Mouse (Mus musculus) megakaryocyte-erythroid progenitor cell, adult 5-6 weeks (primary cell): ENCODE data around the gene Dnm3. TPM values are rescaled to one million over a fixed set of nuclear protein-coding genes. Genes with fewer than 3 reads are reported as not detected.

Experiments
- ATAC-seq: replicated peaks from 2 replicates; pipeline ENCODE4 v1.8.0; 2016; ENCODE audit warnings: mild to moderate bottlenecking, inconsistent platforms; ENCODE audit not compliant: severe bottlenecking, poor library complexity, low FRiP score, low TSS enrichment
- total RNA-seq, 2 experiments: library from RNA; stranded (forward) in 1 of 2; stranded (reverse) in 1 of 2; fragments of 200-1000, 215-1000 nt in 1 of 2; fragments of >200 nt in 1 of 2; fragmentation: Nextera tagmentation in 1 of 2; gene quantifications; 2 replicates each; pipeline ENCODE4 v1.2.3; 2014 to 2017

Dnm3 gene
- total RNA-seq, 2 experiments from 2014 or later, result 0.37 TPM; not detected in 1

DNA sequence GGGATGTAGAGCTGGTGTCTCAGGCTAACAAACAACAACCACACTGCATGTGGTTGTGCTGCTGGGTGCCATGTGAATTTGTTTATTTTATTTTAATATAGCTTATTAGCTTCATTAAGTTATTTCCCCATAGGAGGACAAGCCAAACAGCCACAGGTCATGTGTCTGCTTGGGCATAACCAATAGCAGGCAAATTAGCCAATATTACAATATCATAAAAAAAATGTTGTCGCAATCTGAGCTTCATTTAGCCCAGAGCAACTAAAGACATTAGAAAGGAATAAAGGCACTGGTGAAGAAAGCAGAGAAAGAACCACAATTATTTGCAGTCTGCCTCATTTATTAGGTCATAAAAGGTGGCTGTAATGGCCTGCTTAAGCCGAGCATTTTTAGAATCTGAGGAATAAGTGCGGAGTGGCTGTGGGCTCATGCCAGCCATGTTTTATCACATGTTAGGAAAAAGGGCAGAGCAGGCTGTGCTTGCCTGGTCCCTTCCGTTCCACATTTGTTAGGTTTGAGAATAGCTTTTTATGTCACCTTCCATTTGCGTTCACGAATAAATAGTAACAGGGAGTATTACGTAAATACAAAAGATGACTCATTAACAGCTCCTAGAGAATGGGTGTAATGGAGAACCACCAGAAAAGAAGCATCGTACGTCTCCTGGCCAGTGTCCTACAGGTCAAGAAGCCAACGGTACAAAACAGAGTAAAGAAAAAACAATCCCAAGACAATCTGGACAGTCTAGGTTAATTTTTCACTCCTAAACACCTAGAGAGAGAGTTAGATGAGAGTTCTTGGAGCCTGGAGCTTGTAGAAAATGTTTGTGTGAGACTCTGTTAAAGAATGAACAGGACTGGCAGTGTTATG, 376.6 kb downstream of the Dnm3 start:
- ATAC-seq, result no peak

DNA sequence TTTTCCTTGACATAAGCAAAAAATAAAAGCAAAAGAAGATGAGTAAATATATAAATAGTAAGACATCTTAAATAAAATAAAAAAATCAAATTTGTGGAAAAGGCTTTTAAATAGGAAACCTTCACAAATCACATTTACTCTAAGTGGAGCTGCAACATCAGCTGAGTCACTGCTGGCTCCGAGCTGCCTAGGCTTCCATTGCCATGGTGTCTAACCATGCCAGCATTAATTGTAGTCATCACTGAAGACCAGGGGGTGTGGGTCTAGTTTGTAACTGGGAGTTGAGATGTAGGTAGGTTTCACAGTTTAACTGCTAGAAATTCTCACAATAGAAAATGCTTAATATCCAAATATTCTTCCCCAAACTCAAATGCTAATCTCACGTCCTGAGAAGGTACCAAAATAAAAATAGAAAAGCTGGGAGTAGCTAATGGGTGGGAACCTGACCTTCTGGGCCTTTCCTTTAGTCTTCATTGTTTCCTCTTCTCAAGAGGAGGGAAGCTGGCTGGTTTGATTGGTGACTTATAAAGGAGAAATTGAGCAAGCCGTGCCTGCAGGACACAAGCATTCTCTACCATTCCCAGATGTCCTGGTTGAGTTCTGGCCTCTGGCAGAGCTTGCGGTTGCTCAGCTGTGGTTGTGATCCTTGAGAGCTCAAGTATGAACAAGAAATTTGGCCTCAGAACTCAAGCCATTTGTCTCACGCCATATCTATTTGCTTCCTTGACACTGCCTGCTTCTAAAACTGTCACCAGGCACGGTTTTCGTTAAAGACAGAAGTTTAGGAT, 377.6 kb downstream of the Dnm3 start:
- no peak for ATAC-seq

DNA sequence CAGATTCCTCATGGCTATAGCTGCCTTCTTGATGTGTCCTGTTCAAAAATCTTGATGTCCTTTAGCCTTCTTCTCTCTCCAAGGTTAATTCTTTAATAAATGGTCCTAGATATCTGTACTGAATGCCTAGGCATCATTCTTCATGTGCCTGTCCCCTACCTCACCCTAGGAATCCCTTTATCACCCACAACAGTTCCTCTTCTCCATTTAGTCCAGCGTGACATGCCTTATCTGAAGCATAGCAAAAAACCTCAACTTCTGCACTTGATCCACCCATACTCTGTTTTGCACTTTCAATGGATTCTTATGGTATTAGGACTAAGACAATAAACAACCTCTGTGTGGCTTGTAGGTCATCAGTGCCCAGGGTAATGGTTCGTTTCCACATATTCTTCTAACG, 378.6 kb downstream of the Dnm3 start:
- ATAC-seq, result peak; percentile 94

DNA sequence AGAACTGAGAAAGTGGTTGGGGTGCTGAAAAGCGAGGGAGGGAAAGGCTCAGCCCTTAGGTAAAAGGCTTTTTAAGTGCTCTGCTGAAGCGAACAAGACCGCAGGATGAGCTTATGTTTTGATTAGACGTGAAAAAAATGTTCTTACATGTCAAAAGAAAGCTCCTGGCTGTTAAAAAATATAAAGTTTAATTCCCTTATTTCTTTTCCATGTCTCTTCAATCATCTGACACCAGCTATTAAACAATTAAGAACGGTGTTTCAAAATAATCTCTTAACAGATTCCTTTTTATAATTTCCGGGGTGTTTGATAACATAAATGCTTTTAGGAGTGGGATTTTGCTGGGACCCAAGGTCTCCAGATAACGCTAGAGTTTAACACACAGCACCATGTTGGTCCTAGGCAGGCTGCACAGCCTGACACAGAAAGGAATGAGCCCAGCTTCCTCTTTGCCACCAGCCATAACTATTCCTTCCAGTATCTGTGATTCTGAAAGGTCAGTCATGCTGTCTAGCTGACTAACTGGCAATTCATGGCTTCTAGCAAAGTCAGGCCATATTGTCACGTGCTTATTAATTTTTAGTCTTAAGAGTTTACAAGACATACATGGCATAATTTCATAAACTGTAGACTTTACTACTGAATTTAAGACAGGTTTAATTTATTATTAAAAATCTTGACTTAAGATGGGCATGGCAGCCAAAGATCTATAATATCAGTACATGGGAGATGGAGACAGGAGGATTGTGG, 383.1 kb downstream of the Dnm3 start:
- ATAC-seq, result no peak

DNA sequence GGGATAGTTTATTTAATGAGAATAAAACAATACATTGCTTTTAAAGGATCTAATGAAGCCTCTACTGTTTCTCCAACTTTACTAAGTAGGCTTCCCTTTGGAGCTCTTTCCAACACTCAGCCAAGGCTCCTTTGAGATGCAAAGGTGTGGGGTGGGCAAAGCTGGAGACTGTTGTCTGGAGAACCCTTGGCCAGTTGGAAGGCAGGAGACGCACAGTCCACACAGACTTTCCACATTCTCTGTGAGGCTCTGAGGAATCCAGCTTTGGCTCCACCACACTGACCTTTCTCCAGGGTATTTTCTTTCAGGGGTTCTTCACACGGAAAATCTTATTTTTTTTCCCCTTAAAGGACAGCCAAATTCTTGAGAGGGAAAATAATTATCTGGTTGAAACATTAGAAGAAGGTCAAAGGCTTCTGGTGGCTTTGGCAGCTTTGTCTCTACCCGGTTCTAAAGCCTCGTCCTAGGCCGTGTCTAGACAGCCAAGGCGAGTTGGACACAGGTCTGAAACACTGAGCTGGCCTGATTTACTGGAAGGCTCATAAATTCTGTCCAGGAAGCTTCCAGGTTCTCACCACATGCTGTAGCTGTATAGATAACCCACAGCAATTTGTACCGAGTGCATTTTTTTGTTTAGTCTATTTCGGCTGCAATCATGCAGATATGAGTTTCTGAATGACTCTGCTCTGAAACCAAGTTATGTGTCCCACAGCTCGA, 383.9 kb downstream of the Dnm3 start:
- ATAC-seq, result peak; percentile 30; the same call in 1 of the 2 replicates

DNA sequence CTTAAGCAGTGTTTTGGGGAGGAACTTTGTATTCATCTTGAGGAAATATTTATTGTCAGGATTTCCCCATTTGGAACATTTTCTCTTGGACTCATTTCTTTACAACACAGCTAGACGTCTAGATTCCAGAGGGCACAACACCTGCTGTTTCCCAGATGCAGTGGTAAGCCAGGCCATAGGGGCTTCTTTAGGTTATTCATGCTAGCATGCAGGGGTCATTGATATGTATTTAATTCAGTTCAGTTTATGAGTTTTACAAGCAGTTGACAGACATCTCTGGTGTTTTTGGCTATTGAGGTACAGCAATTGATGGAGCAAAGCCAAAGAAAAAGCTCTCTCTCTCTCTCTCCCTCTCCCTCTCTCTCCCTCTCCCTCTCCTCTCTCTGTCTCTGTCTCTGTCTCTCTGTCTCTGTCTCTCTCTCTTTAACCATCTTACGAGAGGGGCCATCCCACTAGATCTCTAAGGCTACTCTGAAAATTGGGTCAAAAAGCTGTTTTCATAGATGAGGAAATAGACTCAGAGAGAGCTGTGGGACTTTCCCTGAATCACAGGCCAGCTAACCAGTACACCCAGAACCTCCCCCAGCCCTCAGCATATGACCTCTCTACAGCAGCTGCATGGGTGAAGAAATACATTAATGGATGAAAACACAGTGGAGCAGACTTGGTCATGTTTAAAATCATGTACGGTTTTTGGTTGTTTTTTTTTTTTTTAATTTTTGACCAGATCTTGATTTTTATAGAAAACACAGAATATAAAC, 384.8 kb downstream of the Dnm3 start:
- ATAC-seq, result no peak

DNA sequence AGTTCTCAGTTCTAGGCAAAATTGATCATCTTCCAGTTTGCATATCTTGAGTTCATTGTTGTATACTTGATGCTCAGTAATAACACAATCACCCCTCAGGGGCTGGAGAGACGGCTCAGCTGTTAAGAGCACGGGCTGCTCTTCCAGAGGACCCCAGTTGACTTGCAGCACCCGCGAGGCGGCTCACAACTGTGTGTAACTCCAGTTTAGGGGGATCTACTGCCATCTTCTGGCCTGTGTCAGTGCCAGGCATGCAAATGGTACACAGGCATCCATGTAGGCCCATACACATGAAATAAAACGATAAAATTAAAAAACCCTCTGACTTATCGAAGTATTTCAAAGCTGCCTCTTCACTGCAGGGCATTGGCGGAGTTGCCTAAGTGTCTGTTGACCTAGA, 385.4 kb downstream of the Dnm3 start:
- ATAC-seq, result no peak

DNA sequence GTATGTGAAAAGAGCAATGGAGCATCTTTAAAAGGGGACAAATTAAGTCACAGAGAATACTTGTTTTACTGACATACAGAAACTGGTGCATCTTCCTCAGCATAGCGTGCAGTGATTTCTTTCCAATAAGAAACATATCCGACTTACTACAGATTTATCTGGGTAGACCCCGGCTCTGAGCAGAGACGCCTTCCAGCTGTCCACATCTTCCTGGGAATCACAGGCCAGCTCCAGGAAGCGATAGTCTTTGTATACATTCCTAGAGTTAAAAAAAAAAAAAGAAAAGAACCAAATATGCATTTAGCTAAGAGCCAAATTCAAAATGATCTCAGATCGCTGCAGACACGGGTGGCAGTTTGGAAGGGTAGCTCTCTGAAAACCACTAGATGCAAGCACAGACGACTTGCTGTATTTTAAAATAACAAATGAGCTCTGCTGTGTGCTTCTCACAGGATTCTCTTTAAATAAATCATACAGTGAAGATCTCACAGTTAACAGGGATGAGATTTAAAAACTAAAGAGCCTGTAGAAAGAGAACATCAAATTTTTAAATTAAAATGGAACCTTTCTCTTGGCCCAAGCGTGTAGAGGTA, 393.9 kb downstream of the Dnm3 start:
- no peak for ATAC-seq

DNA sequence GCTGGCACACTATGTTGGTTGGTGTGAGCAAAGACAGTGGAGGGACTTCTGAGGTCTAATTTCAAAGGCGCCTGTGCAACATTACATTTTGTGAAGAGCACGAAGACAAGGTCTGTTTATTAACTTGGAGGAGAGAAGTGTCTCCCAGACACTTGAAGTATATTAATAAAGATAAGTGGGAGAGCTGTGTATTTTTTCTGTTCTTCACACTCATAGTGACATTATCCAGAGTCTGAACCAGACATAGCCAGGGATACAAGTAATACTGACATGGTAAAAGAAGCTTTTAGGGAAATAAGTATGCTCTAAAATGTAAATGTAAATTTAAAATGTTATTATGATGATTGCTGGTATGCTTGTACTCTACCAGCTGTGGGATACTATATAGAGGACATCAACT, 394.5 kb downstream of the Dnm3 start:
- ATAC-seq, result no peak

DNA sequence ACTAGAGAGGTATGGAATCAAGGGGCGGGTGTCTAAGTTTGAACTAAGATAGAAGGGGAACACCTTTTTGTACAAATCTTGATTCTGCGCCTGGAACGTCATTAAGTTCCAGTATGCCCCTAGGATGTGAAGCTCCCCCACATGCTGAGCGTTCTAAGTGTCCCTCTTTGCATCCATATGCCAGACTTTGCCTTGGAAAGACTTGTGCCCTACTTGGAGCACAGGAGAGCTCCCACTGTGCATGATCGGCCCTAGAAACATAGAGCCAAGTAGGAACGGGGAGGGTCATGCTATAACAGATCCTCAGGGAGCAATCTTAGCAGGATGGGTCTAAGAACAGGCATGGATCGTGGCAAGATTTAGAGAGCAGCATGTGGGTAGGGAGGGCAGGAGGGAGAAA, 395.1 kb downstream of the Dnm3 start:
- ATAC-seq, result no peak

DNA sequence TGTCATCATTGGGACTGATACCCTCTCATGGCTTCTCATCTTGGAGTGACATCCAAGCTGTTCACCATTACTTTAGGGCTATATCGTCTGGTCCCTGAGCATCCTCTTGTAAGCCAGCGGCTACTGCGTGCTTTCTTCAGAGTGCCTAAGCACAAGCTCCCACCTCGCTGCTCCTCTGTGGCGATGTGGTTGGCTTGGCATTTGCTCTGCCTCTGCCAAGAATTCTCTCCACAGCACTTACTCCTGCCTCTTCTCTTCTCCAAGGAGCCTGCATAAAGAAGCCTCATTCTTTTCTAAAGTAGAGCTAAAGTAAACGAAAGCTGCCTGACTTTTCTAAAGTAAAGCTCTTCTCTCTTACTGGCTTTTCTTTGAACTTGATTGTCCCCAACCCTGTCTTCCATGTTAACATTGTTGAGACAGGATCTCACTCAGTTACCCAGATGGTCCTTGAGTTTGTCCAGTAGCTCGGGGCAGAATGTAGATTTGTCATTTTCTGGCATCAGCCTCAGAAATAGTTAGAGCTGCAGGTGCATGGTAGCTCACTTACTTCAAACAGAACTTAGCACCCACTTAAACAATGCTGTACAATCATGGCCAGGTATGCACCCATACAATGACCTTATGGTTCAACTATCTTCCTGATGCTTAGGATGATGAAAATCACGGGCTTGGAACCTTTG, 396.0 kb downstream of the Dnm3 start:
- no peak for ATAC-seq

DNA sequence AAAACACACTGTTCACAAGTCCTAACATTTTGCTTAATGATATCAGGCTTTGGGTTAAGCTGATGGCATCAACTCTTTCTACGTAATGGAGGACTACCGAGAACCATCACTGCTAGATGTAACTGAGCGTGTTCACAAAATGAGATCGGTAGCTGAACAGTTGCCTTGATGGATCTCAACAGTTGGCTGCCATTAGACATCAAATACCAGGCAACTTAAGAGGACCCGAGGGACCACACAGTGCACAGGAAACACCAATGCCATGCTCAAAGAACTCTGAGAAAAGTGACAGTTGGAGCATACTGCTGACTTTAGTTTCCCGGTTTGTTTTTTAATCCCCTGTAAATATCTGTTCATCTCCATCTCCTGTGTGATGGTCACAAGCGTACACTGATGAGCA, 397.8 kb downstream of the Dnm3 start:
- no peak for ATAC-seq

DNA sequence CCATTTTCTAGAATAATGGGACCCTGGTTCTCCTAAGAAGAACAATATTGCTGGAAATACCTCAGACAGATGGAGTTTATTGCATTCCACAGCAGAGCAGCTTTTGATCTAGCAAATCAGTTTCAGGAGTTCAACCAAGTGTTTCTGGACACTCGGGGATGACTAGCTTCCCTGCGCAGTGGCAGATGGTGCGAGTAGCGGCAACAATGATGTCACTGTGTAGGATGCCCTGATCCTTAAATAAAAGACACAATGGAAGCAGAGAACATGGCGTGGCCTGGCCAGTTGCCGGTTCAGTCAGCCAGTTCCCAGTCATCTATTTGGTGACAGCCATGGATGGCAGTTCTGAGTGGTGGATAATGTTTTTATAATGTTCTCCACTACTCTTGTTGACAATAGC, 400.4 kb downstream of the Dnm3 start:
- no peak for ATAC-seq

DNA sequence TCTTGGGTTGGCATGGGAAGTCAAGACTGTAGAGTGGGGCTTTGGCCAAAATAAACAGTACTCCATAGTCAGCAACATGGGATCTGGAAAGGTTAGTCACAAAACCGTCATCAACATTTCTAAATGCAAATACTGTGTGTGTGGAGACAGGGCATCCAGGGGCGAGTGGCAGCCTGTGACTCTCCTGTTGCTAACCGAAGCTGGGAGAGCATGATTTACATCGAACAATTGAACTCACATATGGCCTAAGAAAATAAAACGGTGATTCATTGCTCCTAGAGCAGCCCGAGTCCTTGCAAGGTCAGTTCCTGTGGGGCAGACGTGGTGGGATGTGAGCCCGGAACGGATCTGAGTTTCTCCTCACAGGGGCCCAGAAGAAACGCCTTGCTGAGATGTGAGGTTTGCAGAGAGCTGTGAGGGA, 401.2 kb downstream of the Dnm3 start:
- no peak for ATAC-seq

DNA sequence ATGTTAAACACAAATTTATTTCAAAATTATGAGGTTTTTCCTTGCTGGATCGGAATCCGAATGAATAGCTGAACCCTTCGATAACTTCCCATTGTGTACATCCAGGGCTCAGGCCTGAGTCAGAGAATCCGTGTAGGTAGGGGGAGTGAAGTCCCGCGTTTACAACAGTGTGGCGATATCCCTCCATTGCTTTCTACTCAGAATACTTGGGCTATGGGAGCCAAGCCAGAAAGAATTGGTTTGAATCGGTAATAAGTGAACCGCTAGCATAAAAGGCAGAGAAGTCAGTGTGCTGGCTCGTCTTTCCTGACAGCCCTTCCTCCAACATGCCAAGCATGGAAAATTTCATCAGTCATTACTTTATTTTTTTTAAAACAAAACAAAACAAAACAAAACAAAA, 402.0 kb downstream of the Dnm3 start:
- ATAC-seq, result no peak

DNA sequence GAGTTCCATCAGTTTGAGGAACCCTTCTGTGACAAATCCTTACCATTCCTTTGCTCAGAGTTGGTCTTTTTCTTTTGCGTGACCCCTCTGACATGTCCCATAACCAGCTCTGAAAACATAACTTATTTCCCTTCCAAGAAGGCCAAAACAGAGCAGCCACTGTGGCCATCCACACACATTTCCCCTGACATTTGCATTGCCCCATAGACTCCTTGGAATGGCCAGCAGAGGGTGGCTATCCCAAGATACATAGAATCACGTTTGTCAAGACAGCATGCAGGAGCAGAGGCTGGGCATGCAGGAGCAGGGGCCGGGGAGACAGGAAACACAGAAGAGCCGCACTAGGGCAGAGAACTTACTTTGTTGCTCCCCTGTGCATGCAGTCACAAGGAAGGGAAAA, 402.4 kb downstream of the Dnm3 start:
- ATAC-seq, result no peak

DNA sequence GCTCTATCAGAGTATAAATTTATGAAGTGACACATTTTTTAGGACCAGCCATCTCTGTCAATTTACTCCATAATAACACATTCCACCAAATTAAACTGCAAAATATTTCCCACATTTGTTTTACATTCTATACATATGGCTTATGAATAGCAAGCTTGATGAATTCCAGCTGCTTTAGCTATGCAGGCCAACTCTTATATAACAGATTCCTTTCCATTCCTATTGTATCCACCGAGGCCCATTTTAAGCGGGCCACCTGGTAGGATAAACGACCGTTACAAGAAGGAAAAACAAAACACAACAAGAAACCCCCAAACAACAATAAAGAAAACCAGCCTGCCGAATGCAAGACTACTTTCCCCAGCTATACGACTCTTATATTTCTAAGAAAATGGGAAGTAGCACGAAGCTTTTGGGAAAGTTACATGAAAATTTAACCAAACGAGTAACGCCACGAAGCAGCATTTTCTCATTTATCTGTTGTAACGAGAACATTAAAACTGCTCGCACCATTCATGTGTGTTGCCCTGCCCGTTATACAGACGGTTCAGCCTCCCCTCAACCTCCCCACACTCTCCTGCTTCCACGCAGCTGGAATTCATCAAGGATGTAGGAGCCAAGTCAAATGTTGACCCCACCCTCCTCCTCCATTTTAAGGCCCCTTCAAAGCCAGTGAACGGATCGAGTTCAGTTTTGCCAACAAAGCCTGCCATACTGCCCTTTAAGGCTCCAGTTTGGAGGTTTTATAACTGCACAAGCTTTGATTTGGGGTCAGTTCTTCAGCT, 403.0 kb downstream of the Dnm3 start:
- ATAC-seq, result no peak
